Mouse (Mus musculus): Measurements from ENCODE around the gene Slc35b4.
A peak's percentile ranks its signal among the peaks of the same experiment; 100 is the strongest.

The Slc35b4 gene

DNA sequence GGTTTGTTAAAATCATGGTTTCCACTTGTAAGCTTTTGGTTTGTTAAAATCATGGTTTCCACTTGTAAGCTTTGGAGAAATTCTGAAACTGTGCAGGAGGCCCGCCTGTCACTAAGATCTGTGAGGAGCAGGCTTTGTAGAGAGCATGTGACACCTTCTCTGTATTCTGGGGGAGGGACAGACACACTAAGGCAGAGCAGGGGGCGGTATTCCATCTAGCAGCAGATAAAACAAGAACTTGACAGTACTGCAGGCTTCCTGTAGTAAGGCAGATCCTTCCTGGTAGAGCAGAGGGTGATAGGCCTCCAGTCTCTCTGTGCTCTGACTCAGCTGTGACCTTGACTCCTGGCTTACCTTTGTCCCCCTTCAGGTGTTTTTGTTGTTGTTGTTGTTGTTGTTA is 47.6 kb downstream of the Slc35b4 start:
- no peak for DNase-seq (ENCODE audit: low read depth, low spot score)

- DNase-seq (ENCODE audit: low read depth, low spot score): no peak
These were observed 52.5 kb downstream of the Slc35b4 start for GRCm38 (mm10) chr6:34124401-34124800.

DNA sequence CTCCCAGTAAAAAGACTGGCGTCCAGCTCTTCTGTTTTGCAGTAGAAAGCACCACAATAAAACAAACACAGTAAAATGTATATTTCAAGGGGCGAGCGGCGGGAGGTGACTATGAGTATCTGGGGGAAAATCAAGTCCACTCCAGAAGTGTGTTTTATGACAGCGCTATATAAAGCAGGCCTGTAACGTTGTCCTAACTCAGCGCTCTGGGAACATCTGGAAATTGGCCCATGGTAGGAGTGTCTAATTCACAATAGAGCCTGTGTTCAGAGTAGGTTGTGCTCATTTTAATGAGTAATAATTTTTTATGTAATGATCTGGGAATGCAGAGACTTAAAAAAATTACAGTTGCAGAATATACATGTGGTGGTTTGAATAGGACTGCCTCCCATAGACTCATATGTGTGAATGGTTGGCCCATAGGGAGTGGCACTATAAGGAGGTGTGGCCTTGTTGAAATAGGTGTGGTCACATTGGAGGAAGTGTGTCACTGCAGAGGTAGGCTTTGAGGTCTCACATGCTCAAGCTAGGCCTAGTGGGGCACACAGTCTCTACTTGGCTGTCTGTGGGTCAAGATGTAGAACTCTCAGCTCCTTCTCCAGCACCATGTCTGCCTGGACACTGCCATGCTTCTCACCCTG is 60.0 kb downstream of the Slc35b4 start:
- no peak for DNase-seq (ENCODE audit: low read depth, low spot score)

DNA sequence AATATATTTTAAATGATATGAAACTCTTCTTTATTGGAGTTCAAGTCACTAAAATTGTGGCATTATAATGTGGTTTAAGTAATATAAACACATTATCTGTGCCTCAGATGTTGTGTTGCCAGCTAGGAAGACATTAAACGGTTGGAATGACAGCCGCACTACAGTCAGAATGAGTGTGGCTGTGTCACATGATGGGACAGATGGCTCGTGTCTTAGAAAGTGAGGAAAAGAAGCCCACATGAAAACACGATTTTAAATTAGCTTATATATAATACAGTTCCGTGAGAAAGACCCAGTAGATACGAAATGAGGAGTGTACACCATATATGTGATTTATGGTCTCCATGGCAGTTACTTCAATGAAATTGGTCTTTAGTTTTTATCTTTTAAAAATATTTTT is 65.5 kb downstream of the Slc35b4 start:
- no peak for DNase-seq (ENCODE audit: low read depth, low spot score)

- peak; percentile 15 for DNase-seq (ENCODE audit: low read depth, low spot score)
These were observed 66.3 kb downstream of the Slc35b4 start for GRCm38 (mm10) chr6:34110571-34110970.

Measured in mesoderm, embryonic 11.5 days (tissue).